Mouse (Mus musculus) B cell, adult 2 months (primary cell): Measurements from ENCODE around the gene Gm29609.

Experiments
- DNase-seq, 2 experiments: peaks; one replicate each; pipeline ENCODE4 v3.0.0; 2022

Gm29609 gene

DNA sequence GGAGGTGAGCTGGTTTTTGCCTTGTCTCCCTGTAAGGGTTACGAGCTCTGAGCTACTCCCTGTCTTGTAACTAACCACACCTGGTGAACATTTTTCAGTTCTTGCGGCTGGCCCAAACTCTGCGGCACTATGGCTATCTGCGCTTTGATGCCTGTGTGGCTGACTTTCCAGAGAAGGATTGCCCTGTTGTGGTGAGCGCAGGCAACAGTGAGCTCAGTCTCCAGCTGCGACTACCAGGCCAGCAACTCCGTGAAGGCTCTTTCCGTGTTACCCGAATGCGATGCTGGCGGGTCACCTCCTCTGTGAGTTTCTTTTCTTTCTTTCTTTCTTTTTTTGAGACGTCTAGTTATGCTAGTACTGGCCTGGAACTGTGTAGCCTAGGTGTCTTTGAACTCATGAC lies 17.4 kb upstream of the Gm29609 start:
- DNase-seq, result no peak

DNA sequence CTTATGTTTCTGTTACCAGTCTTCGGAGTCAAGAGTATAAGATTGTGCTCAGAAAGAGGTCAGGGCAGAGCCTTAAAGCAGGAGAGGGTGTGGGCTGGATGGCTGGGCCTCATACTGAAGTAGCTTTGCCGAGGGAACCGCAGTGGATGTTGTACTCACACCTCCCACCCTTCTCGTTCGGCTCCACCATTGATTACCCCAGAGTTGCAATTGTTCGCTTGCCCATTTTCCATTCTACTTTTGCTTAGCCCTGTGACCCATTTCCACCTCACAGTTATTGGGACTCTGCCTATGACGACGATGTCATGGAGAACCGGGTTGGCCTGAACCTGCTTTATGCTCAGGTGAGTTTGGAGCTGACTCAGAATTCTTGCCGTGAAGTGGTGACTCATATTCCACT lies 16.5 kb upstream of the Gm29609 start:
- DNase-seq, result no peak

DNA sequence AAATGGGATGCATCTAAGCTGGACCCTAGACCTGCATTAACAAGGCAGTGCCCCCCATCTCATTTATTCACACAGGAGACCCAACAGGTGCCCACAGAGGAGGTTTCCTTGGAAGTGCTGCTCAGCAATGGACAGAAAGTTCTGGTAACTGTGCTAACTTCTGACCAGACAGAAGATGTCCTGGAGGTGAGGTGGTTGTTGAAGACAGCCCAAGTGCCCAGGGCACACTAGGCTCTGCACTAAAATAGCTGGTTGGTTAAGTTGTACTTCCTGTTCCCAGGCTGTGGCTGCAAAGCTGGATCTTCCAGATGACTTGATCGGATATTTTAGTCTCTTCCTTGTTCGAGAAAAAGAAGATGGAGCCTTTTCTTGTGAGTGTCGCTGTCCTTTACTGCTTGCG lies 16.0 kb upstream of the Gm29609 start:
- DNase-seq, result no peak

DNA sequence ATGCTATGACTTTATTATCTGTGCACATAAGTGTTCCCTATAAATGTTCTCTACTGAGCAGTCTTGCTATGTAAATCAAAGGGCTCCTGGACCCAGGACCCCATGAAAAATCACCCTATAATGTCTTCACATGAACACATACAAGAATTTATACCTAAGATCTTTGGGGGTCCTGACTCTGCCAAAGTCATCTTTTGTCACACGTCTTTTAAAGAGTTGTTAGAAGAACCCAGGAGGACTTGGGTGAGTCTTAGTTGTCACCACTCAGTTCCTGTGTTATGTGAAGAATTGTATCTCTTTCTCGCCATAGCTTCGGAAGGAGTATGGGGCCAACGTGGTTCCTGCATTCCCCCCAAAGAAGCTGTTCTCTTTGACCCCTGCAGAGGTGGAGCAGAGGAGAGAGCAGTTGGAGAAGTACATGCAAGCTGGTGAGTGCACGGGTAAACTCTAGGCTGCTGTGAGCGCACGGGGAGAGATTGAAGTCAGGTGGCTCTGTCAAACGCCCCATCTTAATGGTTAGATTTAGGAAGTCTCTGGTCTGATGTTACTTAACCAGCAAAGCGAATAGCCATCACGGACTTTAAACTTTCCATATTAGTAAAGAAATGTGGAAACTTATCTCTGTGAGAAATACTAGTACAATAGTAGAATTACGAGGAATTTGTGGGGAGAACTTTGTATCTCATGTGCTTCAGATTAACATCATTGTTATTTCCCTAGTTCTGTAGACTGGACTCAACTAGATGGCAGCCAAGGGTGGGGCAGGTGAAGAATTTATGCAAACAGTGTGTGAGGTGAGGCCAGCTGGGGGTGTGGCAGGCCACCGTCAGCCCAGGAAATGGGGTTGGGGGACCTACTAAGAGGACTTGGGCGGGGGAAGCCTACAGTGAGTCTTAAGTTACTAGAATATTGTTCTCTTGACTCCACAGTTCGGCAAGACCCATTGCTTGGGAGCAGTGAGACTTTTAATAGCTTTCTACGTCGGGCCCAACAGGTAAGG lies 15.1 kb upstream of the Gm29609 start:
- DNase-seq, result no peak

DNA sequence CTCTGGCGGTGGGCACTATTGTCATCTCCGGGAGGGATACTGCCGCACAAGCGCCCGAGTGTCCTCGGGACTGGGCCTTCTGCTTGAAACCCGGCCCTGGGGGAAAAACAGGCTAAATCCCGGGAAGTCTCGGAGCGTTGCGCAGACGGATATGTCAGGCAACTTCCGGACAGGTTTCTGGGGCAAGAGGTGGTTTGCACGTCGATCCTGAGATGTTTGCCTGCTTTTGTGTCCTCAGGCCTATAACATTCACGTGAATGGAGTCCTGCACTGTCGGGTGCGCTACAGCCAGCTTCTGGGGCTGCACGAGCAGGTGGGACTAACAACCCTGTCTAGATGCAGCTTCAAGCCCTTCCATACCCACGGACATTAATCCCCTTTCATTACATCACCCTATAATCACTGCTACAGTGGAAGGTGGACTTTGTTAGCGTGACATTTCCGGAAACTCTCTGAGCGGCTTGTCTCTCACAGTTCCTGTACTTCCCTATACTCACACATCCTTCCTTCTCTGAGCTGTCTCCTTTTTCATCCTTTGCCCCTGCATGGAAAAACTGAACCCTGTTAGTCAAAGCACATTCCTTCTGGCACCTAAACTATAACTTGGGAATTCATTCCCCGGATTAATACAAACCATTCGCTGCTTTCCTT lies 14.0 kb upstream of the Gm29609 start:
- peak in 1 of 2 experiments; percentile 22 for DNase-seq

DNA sequence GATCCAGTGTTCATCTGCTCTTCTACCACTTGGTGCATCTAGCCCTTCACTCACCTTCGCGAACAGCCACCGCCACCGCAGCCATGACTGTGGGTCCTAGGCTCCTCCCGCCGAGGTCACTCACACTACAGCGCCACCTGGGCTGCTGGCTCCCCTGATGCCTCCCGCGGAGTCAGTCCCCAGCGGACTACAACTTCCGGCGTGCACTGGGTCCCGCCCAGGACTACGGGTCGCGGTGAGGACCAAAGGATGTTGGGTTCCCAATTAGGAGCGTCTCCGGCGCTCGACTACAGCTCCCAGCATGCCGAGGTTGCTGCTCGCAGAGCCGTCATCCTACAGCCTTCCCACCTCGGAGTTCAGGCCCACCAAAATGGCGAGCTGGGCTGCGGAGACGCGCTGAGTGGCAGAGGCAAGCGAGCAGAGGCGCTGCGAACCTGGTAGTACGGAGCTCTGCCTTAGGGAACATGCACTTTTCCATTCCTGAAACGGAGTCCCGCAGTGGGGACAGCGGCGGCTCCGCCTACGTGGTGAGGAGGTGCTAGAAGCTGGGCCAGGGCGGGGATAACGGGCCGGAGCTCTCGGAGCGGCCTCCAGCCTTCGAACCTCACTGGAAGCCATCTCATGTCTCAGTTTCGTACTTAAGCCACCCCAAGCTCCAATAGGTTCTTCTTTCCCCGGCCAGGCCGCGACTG lies 13.4 kb upstream of the Gm29609 start, which contains the start of the genes Snx17 and Eif2b4:
Gene Snx17 (plus strand): TSS at position 289 of the 692 bp plus-strand sequence.
Gene Eif2b4 (minus strand): TSS at position 492 of the 692 bp plus-strand sequence.
- peak; percentile 99 to 100 for DNase-seq

DNA sequence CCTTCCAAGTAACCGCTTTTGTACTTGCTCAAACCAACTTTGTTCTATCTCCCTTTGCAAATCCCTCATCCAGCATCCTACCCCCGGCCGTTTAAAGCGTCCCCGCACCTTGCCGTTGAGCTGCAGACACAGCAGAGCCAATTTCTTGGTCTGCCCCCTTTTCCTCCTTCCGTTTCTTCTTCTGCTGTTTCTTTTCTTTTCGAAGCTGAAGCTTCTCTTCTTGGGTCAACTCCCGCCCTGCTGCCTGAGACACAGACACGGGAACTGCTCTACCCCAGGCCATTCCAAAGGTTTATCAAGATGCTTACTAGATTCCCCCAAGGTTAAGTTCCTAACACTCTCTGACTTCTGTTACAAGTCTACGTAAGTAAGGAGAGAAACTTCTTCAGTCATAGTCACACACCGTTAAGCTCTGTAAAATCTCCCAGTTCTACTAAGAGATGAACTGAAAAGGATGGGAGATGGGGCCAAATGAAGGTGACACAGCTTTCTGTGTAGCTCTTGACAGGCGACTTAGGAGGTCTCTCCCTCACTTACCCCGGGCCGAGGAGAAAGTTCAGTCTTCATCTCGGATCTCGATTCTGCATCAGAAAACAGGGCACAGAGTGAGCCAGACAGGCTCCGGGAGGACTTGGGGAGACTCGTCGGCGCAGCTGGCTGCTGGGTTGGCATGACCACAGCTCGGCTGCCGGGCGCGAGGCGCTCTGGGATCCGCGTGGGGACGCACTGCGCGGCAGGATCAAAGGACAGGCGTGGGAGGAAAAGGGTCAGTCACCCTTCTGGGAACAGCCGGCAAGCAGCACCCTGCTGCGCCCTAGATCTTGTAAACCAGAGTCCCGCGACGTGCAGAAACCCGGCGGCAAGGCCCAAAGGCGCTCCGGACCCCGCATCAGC lies 12.6 kb upstream of the Gm29609 start:
- DNase-seq, result no peak

DNA sequence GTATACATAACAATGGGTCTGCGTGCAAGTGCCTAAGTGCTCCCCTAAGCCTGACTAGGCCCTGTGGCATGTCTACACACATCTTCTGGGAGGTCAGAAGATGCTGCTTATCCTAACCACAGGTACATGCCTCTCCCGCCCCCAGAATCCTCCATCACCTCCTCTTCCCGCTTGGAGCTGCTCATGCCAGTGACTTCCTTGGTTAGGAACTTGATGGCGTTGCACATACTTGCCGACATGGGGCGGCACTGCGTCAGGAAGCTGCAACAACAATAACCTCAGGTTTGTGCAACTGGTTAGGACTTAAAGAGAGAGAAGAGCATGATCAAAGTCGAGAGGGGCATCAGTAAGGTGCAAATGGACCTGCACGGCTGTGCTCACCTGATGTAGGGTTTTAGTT lies 10.5 kb upstream of the Gm29609 start:
- DNase-seq, result no peak

DNA sequence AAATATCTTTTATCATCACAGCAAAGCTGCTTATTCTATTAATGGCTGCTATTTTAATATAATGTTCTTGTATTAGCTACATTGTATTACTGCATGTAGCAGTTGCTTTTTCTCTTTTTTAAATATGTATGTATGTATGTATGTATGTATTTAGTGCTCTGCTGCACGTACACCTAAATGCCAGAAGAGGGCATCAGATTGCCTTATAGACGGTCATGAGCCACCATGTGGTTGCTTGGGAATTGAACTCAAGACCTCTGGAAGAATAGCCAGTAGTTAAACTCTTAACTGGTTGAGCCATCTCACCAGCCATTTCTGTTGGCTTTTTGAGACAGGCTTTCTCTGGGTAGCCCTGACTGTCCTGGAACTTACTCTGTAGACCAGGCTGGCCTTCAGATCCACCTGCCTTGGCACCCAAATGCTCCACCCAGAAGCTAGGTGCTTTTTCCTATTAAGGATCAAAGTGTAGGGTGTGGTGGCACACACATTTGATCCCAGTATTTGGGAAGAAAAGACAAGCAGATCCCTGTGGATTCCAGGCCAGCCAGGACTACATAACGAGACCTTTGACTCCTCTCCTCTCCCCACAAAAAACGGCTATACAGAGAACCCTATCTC lies 8.6 kb upstream of the Gm29609 start:
- peak; percentile 28 to 36 for DNase-seq

DNA sequence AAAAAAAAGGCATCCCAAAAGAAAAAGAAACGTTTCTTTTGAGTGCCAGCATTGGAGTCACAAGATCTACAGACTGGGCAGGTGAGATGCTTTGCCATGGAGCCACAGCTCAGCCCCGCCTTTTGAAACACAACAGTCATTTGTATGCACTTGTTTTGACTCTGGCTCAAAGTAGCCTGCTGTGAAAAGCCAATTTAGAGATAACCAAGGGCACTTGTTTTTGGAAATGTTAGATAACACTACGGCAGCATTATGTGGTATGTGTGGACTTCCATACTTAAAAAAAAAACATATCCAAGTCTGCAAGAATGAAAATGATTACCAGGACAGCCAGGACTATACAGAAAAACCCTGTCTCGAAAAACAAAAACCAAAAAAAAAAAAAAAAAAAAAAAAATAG lies 4.0 kb upstream of the Gm29609 start:
- no peak for DNase-seq

DNA sequence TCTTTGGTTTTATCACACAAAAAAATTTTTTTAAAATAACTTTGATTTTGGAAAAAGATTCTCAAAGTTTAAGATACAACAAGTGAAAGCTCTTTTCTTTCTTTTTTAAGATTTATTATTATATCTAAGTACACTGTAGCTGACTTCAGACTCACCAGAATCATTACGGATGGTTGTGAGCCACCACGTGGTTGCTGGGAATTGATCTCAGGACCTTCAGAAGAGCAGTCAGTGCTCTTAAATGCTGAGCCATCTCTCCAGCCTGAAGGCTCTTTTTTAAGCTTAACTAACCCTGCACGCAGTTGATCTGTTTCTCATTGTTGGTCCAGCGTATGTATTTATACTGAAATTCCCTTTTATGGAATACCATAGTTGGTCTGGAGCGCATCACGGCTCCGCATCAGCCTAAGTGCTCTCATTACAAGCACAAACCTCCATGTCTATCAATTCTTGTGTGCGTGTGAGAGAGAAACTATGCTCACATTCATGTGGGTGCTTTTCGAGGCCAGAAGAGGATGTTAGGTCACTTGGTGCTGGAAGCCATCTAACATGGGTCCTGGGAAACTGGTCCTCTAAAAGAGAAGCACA lies 1.6 kb upstream of the Gm29609 start:
- DNase-seq, result no peak

DNA sequence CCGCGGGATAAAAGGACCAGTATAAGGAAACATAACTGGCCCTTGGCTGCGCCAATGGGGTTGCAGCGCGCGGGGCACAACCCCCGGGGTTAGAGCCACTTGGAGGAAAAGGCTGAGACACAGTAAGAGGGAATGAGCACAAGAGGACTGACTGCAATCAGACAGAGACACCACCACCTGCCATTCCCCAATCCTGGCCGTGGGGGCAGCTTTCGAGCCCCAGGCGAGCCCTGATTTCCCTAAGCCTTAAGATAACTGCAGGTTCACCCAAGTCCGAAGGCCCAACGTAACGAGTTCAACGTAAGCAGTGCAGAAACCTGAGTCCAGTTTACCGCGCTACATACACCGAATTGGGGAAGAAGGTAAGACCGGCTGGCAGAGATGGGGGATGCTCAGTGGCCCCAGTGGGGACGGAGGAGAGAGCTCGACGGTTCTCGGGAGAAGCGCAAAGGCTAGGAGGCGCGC lies 378 bp downstream of the Gm29609 start:
- no peak for DNase-seq

DNA sequence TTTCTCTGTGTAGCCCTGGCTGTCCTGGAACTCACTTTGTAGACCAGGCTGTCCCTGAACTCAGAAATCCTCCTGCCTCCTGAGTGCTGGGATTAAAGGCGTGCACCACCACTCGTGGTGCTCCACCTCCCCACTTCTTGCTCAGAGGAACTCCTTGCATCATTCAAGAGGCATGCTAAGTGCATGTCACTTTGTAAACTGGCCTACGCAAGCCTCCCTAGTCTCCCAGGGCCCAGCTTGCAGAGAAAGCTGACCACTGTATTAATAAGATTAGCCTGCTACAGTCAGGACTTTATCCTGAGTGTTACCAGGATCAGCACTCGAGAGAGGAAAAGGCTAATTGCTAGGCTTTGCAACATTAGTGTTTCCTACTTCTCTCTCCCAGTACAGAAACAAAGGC lies 11.1 kb downstream of the Gm29609 start:
- DNase-seq, result no peak

DNA sequence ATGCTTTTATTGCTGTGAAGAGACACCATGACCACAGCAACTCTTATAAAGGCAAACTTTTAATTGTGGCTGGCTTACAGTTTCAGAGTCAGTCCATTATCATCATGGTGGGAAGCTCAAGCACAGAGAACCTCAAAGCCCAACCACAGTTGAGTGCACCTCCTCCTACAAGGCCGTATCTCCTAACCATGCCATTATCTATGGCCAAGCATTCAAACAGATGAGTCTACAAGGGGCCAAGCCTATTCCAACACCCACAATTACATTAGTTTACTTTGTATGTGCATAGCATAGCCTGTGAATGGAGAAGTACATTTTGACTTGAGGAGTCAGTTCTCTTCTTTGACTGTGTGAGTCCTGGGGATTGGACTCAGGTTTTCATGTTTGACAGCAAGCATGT lies 14.8 kb downstream of the Gm29609 start:
- no peak for DNase-seq

DNA sequence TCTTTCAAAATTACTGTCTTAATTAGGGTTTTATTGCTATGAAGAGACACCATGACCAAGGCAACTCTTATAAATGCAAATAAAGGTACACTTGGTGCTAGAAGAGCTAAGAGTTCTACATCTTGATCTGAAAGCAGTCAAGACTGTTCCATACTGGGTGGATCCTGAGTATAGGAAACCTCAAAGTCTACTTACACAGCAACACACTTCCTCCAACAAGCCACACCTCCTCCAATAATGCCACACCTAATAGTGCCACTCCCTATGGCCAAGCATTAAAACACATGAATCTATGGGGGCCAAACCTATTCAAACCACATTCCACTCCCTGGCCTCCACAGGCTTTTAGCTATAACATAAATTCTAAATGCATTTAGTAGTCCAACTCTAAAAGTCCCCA lies 17.2 kb downstream of the Gm29609 start:
- no peak for DNase-seq

DNA sequence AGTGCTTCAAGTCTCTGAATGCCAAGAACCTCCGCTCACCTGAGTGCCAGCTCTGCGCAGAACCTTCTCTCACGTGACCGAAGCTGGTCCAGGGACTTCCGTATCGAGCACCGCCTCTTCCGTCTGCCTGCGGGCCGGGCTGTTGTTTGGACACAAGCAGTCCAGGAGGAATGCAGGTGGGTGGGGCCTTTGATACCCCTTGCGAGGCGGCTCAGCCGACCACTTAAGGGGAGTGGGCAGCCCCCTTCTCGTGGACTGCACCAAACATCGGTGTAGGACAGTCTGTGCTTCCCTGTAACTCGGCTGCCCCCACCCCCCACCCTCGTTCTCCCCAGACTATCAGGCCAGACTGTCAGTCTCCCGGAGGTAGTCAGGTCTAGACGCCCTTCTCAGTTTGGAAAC lies 25.6 kb downstream of the Gm29609 start, which contains the start of gene Mpv17:
Gene Mpv17 (minus strand): TSS at position 100 of the 402 bp plus-strand sequence.
- peak; percentile 71 to 75 for DNase-seq

DNA sequence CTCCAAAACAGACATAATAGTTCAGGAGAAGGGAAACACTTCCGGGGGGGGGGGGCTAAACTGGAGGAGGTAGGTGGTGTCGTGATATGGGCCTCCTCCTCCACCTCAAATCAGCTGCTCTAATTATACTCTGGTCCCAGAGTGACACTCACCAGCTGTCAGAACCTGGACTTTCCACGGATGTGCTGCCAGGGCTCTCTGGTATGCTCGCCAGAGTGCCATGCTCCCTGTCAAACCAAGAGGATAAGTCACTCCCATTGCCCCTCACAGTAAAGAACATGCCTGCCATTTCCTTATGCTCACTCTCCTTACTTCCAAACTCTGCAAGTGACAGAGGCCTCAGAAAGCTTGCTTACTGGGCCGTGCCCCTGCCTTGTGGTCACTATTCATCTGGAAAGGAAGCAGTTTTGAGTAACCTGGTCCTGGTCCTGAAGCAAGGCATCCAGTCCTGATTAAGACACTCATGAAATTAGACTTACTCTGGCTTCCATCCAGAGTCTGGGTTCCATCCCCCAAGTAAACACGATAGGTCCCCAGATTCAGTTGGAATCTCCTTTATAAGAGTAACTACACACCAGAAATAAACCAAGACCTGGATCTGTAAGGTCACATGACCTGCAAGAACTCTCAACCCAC lies 26.1 kb downstream of the Gm29609 start:
- no peak for DNase-seq

DNA sequence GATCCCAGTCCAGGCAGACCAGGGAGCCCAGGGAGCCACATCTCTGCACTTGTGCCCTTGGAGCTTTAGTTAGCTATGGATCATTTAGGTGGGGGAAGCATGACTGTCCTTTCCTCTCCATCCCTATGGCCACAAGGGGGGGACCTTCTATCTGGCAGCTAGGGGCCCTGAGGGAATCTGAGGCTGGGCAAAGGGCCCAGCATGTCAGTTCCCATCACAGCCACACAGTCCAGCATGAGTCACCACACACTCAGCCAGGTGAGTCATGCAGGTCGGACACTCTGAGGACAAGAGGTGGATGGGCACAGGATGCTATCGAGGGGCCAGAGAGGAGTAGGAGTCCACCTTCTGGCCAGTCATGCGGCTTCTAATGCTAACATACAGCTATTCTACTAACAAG lies 28.0 kb downstream of the Gm29609 start:
- no peak for DNase-seq

DNA sequence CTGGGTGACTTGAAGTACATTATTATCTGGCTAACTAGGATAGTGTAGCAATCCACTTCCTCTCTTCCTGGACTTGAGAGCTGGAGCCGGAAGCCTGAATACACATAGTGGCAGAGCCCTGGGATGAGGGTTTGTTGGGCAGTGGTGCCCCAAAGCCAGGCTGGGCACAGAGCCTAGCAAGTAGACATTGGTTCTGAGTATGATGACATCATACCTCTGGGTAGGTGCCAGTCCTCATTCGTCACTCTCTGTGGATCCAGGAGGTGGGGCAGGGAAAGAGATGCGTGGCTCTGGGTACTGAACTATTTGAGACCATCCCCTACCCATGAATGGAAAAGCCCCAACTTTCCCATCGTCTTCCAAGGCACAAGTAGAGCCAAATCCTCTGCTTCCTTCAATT lies 29.9 kb downstream of the Gm29609 start:
- DNase-seq, result no peak

DNA sequence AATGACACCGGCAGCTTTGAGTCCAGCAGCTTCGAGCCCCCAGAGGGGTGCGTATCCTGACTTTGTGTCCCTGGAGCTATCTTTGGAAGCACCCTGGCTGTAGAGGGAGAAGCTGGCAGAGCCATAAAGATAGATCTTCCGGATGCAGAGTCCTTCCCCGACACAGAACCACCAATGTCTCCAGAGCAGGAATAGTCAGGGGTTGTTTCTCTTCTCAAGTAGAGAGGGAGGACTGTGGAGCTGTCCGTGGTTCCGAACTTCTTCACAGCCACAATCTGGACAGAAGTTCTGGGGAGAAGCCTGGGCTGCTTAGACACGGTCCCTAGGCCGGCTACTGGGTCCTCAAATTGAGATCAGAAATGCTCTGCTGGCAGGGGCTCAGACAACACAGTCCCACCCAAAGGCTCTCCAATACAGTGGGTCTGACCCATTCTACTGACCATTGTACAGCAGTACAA lies 40.7 kb downstream of the Gm29609 start:
- no peak for DNase-seq
